Mouse (Mus musculus) CH12.LX (cell line): ENCODE data around the gene Htatsf1. TPM values are rescaled to one million over a fixed set of nuclear protein-coding genes. Genes with fewer than 3 reads are reported as not detected.

Experiments
- DNase-seq: peaks from one replicate; pipeline ENCODE4 v3.0.0-alpha.2; 2013; ENCODE audit errors: extremely low read depth
- H3K27ac ChIP-seq: 2 replicates; pipeline ENCODE4 v1.5.1; 2012; ENCODE audit warnings: low read depth, mild to moderate bottlenecking, control low read depth, moderate library complexity; ENCODE audit not compliant: insufficient read depth
- H3K27me3 ChIP-seq: replicated peaks from 2 replicates; pipeline ENCODE3; 2012; ENCODE audit warnings: inconsistent platforms
- H3K36me3 ChIP-seq, 2 experiments: replicated peaks in 1 of 2; 2 replicates each; pipeline versions ENCODE3 to v1.6.1; 2012; ENCODE audit warnings: inconsistent platforms in 1 of 2, low read length in 1 of 2, mild to moderate bottlenecking in 1 of 2, mixed read lengths in 1 of 2, moderate library complexity in 1 of 2; ENCODE audit not compliant: control insufficient read depth in 1 of 2, insufficient read depth in 1 of 2
- H3K4me1 ChIP-seq, 2 experiments: 2 replicates each; pipeline ENCODE4 v1.6.1; 2012; ENCODE audit warnings: inconsistent platforms in 1 of 2, moderate library complexity in 1 of 2; ENCODE audit not compliant: insufficient read depth in 2 of 2, control insufficient read depth in 1 of 2
- H3K4me2 ChIP-seq: 2 replicates; pipeline ENCODE4 v1.6.1; 2012; ENCODE audit warnings: low read depth, mild to moderate bottlenecking, control low read depth; ENCODE audit not compliant: poor library complexity, insufficient read depth, severe bottlenecking
- H3K4me3 ChIP-seq, 3 experiments: fragments of 150-350 bp in 1 of 3; sonication (generic) in 1 of 3; replicated peaks in 1 of 3; 2 replicates each; pipeline versions ENCODE3 to v1.5.1; 2011 to 2012; ENCODE audit warnings: low read depth in 2 of 3, low read length in 2 of 3, mild to moderate bottlenecking in 2 of 3, moderate library complexity in 2 of 3, control low read depth in 1 of 3, improper control_type of control experiment in 1 of 3, inconsistent platforms in 1 of 3, mixed read lengths in 1 of 3; ENCODE audit not compliant: poor library complexity in 1 of 3
- H3K79me2 ChIP-seq: replicated peaks from 2 replicates; pipeline ENCODE4 v1.6.1; 2012; ENCODE audit warnings: mild to moderate bottlenecking, moderate library complexity; ENCODE audit not compliant: control insufficient read depth, poor library complexity, insufficient read depth, severe bottlenecking; ENCODE audit errors: extremely low read depth
- H3K9ac ChIP-seq: 2 replicates; pipeline ENCODE4 v1.6.1; 2012; ENCODE audit warnings: low read depth, mild to moderate bottlenecking, control low read depth, moderate library complexity; ENCODE audit not compliant: insufficient read depth
- H3K9me3 ChIP-seq: replicated peaks from 2 replicates; pipeline ENCODE3; 2012; ENCODE audit warnings: low read length, inconsistent platforms, mixed read lengths
- CHD1 ChIP-seq: IDR thresholded peaks from 2 replicates; pipeline ENCODE4 v1.6.1; 2012; ENCODE audit warnings: low read depth, low read length, improper control_type of control experiment, inconsistent platforms
- ELF1 ChIP-seq: IDR thresholded peaks from 2 replicates; pipeline ENCODE4 v1.6.1; 2014; ENCODE audit warnings: low read depth, mild to moderate bottlenecking, inconsistent platforms, low read length, improper control_type of control experiment
- HCFC1 ChIP-seq: IDR thresholded peaks from 2 replicates; pipeline ENCODE4 v1.6.1; 2012; ENCODE audit warnings: low read depth, mild to moderate bottlenecking, inconsistent platforms, low read length, improper control_type of control experiment
- IRF4 ChIP-seq: IDR thresholded peaks from 2 replicates; pipeline ENCODE4 v1.6.1; 2014; ENCODE audit warnings: low read depth, mild to moderate bottlenecking, inconsistent platforms, low read length, improper control_type of control experiment
- JUN ChIP-seq: IDR thresholded peaks from 2 replicates; pipeline ENCODE4 v1.6.1; 2011; ENCODE audit warnings: low read depth, mild to moderate bottlenecking, low read length, improper control_type of control experiment, moderate library complexity; ENCODE audit not compliant: insufficient read depth
- MAFK ChIP-seq: IDR thresholded peaks from 2 replicates; pipeline ENCODE4 v1.6.1; 2011; ENCODE audit warnings: low read length, improper control_type of control experiment; ENCODE audit not compliant: insufficient replicate concordance
- MAX ChIP-seq: IDR thresholded peaks from 2 replicates; pipeline ENCODE4 v1.6.1; 2011; ENCODE audit warnings: low read length, improper control_type of control experiment
- MEF2A ChIP-seq: IDR thresholded peaks from 2 replicates; pipeline ENCODE4 v1.6.1; 2014; ENCODE audit warnings: low read depth, mild to moderate bottlenecking, inconsistent platforms, low read length, improper control_type of control experiment, borderline replicate concordance
- MXI1 ChIP-seq: IDR thresholded peaks from 2 replicates; pipeline ENCODE4 v1.6.1; 2011; ENCODE audit warnings: mild to moderate bottlenecking, low read depth, low read length, improper control_type of control experiment
- NRF1 ChIP-seq: IDR thresholded peaks from 2 replicates; pipeline ENCODE4 v1.6.1; 2014; ENCODE audit warnings: low read depth, mild to moderate bottlenecking, inconsistent platforms, low read length, improper control_type of control experiment, moderate library complexity
- POLR2AphosphoS2 ChIP-seq: IDR thresholded peaks from 2 replicates; pipeline ENCODE4 v1.6.1; 2011; ENCODE audit warnings: low read depth, low read length, improper control_type of control experiment
- RAD21 ChIP-seq: IDR thresholded peaks from 2 replicates; pipeline ENCODE4 v1.6.1; 2011; ENCODE audit warnings: low read depth, mild to moderate bottlenecking, low read length, improper control_type of control experiment, moderate library complexity
- RCOR1 ChIP-seq: conservative IDR thresholded peaks from 2 replicates; pipeline ENCODE4 v1.6.1; 2012; ENCODE audit warnings: low read depth, mild to moderate bottlenecking, inconsistent platforms, low read length, improper control_type of control experiment
- TBP ChIP-seq: conservative IDR thresholded peaks from 2 replicates; pipeline ENCODE4 v1.6.1; 2011; ENCODE audit warnings: low read depth, low read length, improper control_type of control experiment
- USF1 ChIP-seq: IDR thresholded peaks from 2 replicates; pipeline ENCODE4 v1.6.1; 2014; ENCODE audit warnings: low read depth, mild to moderate bottlenecking, inconsistent platforms, low read length, improper control_type of control experiment
- USF2 ChIP-seq: conservative IDR thresholded peaks from 2 replicates; pipeline ENCODE4 v1.6.1; 2011; ENCODE audit warnings: low read depth, low read length, improper control_type of control experiment
- ZMIZ1 ChIP-seq: IDR thresholded peaks from 2 replicates; pipeline ENCODE4 v1.6.1; 2012; ENCODE audit warnings: low read depth, mild to moderate bottlenecking, inconsistent platforms, low read length, improper control_type of control experiment
- ZNF384 ChIP-seq: IDR thresholded peaks from 2 replicates; pipeline ENCODE4 v1.6.1; 2012; ENCODE audit warnings: low read depth, low read length, improper control_type of control experiment, inconsistent platforms
- dilution Hi-C: fragments of 300-500 bp; cut with MboI; formaldehyde crosslinking; loops from 2 replicates; pipeline ENCODE4 v1.14.3; 2020; ENCODE audit warnings: low sequenced_read_pairs; ENCODE audit not compliant: extremely low pct_unique_long_range_greater_than_20kb, extremely low pct_ligation_motif_present
- in situ Hi-C: fragments of 300-500 bp; cut with MboI; formaldehyde crosslinking; loops from 3 replicates; pipeline ENCODE4 v1.14.3; 2019; ENCODE audit warnings: low sequenced_read_pairs, low pct_ligation_motif_present, low pct_unique_long_range_greater_than_20kb, mixed read lengths
- polyA plus RNA-seq: library from polyadenylated mRNA; unstranded; fragments of >175 nt; gene quantifications from 2 replicates; pipeline ENCODE4 v1.2.1, GENCODE M21; 2012; ENCODE audit warnings: low read depth; ENCODE audit not compliant: insufficient read length
- total RNA-seq, 2 experiments: library from RNA; depleted of rRNA; stranded (reverse); fragments of 300-350 nt in 1 of 2; fragments of >200 nt in 1 of 2; gene quantifications; 2 replicates each; pipeline ENCODE4 v1.2.3; 2012 to 2014

Gene Htatsf1
- total and polyA plus RNA-seq, 3 experiments = 22.4 to 45.5 (median 22.6) TPM

DNA sequence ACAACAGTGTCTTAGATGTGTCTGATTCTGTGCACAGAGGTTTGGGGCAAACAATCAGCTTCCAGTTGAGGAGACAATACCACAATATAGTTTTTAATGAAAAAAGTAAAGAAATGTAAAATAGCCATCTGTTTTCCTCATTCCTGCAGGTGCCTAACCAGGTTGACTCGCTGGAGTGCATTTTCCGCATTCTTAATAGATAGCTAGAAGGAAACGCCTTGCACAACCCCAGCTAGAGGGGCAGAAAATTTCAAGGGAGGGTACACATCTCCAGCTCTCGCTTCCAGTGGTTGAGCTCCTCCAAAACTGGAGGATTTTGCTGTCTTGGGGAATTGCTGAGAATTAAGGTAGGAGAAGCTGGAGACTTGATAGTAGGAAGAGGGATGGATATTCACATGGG, 34.4 kb downstream of the Htatsf1 start, which contains the start of gene Vgll1:
Vgll1 (plus strand) TSS at position 301 of the 400 bp plus-strand sequence.
- in situ Hi-C loops (no loop called here), dilution Hi-C loops (no loop called here)
- no peaks in the 10 kb centered on the region for H3K9me3 ChIP-seq
- H3K36me3 ChIP-seq = no peaks in the 10 kb centered on the region
- TF ChIP-seq CHD1 = no peak
- no peak for TF ChIP-seq USF2
- TF ChIP-seq IRF4 = no peak
- no peak for TF ChIP-seq ZNF384
- no peak for TF ChIP-seq ZMIZ1
- TF ChIP-seq RAD21 = no peak
- H3K4me1 ChIP-seq = no peaks in the 10 kb centered on the region
- H3K27ac ChIP-seq = no peak within 1 kb of the TSS
- no peaks in the 10 kb centered on the region for H3K27me3 ChIP-seq
- H3K9ac ChIP-seq = no peak within 1 kb of the TSS
- H3K4me3 ChIP-seq = no peak within 1 kb of the TSS
- no peak for DNase-seq
- no peak within 1 kb of the TSS for H3K4me2 ChIP-seq
- H3K79me2 ChIP-seq = no peaks in the 10 kb centered on the region

DNA sequence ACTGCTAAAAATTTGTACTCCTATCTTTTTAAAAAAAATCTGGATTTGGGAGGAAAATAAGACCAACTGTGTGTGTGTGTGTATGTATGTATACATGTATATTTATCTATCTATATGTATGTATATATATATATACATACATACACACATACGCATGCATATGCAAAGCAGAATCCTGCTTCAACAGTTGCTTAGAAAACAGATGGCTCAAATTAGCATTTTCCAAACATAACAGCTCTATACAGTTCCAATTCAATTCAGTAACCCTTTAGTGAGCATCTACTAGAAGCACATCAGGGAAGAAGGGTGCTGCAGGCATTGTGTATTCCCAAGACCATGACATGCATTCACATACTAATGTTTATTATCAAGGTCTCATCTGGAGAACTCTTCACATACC, 50.0 kb downstream of the Htatsf1 start:
- H3K9me3 ChIP-seq = no peaks in the 10 kb centered on the region
- H3K27ac ChIP-seq = no peak overlapping the region
- no peak overlapping the region for H3K9ac ChIP-seq
- DNase-seq = no peak
- H3K79me2 ChIP-seq = no peaks in the 10 kb centered on the region
- H3K4me3 ChIP-seq = no peak overlapping the region
- dilution Hi-C loops = no loop called here
- TF ChIP-seq NRF1 (no peak), TBP (no peak), USF2 (no peak), RCOR1 (no peak), ELF1 (no peak), MEF2A (no peak), MXI1 (no peak), MAFK (no peak), USF1 (no peak), HCFC1 (no peak), MAX (no peak), ZMIZ1 (no peak), POLR2AphosphoS2 (no peak), JUN (no peak)
- TF ChIP-seq, all 38 proteins: peak for 0
- H3K36me3 ChIP-seq = no peaks in the 10 kb centered on the region
- H3K27me3 ChIP-seq = no peaks in the 10 kb centered on the region
- in situ Hi-C loops = no loop called here
- no peak overlapping the region for H3K4me2 ChIP-seq
- no peaks in the 10 kb centered on the region for H3K4me1 ChIP-seq
